Mouse (Mus musculus): ENCODE data around the gene Smarca2. TPM values are rescaled to one million over a fixed set of nuclear protein-coding genes. Genes with fewer than 3 reads are reported as not detected.

Smarca2 gene
- total RNA-seq, 4 experiments from 2014 or later = 110 to 127 (median 120) TPM

DNA sequence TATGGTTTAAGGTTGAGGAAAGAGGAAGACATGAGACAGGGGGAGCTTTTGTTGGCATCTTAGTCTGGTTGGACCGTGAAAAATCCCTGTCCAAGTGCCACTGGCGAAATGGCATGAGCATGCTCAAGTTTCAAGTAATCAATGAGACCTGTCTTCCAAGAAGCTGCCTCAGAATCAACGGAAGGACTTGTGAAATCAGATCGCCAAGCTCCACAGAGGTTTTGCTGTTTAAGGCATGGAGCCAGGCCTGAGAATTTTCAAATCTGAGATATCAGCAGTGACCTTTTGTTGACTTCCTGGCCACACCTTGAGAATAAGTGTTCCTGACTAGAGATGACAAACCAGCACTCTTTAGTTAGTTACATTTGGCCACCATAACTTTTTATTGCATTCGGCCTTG is 183.6 kb downstream of the Smarca2 start:
- DNase-seq = no peak

DNA sequence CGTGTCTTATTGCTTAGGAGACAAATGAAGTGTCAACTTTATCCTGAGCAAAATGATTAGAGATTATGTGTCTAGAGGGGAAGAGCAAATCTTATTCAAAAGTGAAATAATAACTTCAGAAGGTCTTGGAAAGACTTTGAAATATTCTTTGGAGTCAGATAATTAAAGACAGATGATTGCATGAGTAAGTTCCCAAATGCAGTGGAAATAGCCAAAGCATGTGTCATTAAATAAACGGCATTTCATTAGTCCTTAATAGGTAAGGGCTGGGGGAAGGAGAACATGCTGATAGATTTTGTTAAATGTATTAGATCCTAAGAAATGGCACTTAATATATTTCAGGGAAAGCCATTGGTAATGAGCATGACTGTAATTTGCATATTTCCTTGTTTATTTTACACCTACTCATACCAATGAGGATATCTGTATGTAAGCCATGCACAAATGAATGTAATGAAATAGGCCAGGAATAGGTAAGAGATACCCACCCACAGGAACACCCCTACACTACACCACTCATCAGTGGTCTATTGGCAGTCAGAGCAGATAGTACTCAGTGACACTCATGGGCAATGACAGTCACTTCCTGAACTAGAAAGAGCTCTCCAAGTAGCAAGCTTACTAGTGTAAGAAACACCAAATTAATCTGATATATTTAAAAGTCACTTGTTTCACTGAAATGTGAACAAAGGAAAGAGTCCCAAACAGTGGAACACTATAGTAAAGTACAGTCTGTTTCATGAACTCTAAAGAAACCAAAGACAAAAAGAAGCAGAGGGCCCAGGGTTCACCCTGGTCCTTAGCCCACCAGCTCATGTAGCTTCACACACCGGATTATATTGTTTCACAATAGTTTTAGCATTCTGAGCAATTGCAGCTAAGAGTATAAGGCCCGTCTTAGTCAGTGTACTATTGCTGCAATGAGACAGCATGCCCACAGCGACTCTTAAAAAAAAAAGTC is 185.8 kb downstream of the Smarca2 start:
- no peak for DNase-seq

DNA sequence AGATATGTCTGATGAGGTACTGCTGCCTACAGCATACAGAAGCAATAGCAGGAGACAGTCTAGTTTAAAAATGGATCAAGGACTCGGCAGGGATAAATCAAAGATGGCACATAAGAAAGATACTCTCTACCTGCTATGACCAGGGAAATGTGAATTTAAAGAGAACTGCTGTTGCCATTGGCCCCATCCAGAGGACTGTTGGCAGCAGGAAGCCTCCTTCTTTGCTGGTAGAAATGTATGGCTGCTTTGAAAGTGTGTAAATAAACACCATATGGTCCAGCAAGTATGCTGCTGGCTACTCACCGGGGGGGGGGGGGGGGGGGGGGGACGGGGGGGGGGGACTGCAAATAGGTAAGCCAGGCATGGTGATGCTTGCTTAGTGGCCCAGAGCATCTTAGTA is 189.5 kb downstream of the Smarca2 start:
- DNase-seq = no peak

GRCm38 (mm10) chr19:26796006-26796405 is 191.2 kb downstream of the Smarca2 start:
- DNase-seq = no peak

GRCm38 (mm10) chr19:26804401-26804800 is 199.6 kb downstream of the Smarca2 start:
- no peak for DNase-seq

DNA sequence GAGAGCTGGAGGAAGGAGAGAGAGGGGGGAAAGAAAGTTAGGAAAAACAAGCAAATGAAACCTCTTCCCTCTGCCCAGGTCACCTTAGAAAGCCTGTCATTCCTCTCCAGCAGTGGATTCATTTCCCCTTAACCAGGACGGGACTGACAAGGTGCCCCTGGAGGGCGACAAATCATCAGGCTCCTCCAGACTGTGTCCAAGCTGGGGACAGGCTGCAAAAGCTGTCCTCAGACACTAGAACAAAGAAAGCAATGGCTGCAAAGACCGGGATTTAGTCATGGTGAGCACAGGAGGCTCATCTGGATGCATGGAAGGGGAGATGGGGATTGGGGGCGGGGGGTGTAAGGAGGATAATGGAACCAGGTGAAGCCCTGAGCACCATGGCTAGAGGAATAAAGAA is 209.8 kb downstream of the Smarca2 start:
- no peak for DNase-seq

GRCm38 (mm10) chr19:26817901-26818300 is 213.1 kb downstream of the Smarca2 start:
- DNase-seq = no peak

Measured in adrenal gland, adult 8-10 months (tissue).